Mouse (Mus musculus): Measurements from ENCODE around the gene Sdcbp2.

Sdcbp2 gene

GRCm38 (mm10) chr2:151566856-151567255, 5.6 kb upstream of the Sdcbp2 start:
- no peak for DNase-seq (ENCODE audit: low spot score in 2 of 2)

- no peak for DNase-seq (ENCODE audit: low spot score in 2 of 2)
These were observed 3.0 kb upstream of the Sdcbp2 start for GRCm38 (mm10) chr2:151569452-151569851.

GRCm38 (mm10) chr2:151573667-151574066, 1.2 kb downstream of the Sdcbp2 start:
- peak in 1 of 2 experiments; percentile 65 for DNase-seq (ENCODE audit: low spot score in 2 of 2)

DNA sequence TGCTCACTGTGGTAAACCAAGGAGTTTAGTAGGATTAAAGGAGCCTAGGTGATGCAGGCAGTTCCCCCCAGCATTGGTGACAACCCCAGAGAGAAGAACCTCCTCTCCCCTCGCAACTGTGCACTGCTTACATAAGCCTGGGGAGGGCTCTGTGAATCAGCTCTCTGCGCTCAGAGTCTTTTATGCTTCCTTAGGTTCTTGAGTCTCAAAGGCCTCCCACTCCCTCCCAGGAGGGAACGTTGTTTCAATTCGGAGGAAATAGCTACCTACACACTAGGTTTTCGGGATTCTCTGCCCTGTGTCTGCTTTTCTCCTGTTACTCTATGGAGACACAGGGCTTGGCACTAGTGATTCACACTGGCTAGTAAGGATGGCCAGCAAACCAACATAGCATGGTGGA, 2.2 kb downstream of the Sdcbp2 start:
- DNase-seq (ENCODE audit: low spot score in 2 of 2) = peak; percentile 74 to 80

- peak in 1 of 2 experiments; percentile 65 for DNase-seq (ENCODE audit: low spot score in 2 of 2)
These were observed 2.8 kb downstream of the Sdcbp2 start for GRCm38 (mm10) chr2:151575119-151575698.

DNA sequence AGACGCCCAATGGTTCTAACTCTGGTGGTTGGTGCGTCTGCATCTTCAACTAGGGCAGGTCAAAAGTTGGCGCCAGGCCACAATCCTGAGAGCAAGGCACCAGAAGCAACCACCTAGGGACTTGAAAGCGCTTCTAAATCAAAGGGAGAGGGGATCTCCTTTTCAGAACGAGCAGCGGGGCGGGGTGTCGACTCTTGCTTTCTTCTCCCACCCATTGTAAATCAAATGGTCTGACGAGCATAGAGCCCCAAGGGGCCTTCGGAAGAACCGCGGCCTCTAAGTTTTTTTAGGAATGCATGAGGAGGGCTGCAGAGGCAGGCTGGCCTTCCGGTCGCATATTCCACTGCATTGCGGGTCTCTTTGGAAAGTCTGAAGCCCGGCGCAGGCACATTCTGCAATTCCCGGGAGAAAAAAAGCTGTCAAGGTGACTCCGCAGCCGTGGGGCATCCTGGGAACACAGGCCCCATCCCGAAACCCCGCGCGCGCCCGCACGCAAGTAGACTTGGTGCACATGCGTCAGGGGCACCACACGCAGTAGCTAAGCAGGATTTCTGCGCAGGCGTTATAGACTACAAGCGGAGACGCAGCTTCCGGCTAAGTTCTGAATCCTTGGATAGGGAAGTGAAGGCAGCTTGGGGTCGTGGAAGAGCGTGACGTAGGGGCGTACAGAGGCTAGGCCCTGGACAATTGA, 3.4 kb downstream of the Sdcbp2 start:
- peak; percentile 88 to 93 for DNase-seq (ENCODE audit: low spot score in 2 of 2)

DNA sequence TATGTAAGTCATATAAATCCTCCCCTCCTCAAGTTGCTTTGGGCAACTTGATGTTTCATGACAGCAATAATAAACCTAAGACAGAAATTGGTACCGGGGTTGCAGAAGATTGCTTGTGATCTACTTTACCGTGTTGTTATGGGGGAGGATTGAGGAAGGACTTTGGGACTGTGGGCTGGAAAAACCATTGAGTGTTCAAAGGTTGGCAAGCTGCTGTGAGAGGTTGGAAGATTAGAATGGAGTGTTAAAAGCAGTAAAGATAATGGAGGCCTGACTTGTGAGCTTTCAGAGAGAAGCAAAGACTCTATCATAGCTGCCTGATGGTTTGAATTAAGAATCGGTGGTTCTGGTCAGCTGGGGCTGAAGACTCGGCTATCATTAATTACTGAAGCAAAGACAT, 6.8 kb downstream of the Sdcbp2 start:
- DNase-seq (ENCODE audit: low spot score in 2 of 2) = no peak

DNA sequence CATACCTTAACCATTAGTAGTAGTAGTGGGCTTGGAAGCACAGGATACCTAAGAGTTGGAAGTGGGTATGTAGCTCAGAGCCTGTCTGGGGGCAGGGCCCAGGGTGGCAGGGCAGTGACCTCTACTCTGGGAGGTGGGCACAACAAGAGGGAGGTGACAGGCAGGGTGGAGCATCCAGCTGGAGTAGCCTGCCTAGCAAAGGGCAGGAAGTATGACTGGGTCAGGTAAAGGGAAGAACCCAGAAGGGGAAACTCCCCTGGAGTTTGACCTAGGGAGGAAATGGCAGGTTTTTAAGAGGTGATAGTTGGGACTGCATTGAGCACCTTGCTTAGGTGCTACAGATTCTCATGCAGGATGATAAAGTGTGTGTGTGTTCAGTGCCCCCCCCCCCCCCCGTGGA, 8.5 kb downstream of the Sdcbp2 start:
- DNase-seq (ENCODE audit: low spot score in 2 of 2) = no peak

- no peak for DNase-seq (ENCODE audit: low spot score in 2 of 2)
These were observed 13.5 kb downstream of the Sdcbp2 start for GRCm38 (mm10) chr2:151585934-151586333.

GRCm38 (mm10) chr2:151586807-151587206, 14.4 kb downstream of the Sdcbp2 start:
- no peak for DNase-seq (ENCODE audit: low spot score in 2 of 2)

DNA sequence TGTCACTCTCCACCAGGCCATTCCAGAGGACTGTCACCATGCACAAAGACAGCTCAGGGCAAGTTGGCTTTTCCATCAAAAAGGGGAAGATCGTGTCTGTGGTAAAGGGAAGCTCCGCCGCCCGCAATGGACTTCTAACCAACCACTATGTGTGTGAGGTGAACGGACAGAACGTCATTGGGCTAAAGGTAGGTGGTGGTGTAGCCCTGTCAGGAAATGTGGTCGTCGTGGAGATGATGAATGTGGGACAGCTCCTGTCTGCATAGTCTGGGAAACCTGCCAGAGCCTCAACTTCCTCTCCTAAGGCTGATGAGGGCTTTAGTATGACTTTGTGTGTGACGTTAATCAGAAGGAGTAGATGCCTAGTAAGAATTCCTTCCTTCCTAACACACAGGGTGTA, 14.9 kb downstream of the Sdcbp2 start:
- DNase-seq (ENCODE audit: low spot score in 2 of 2) = no peak

- DNase-seq (ENCODE audit: low spot score in 2 of 2) = peak in 1 of 2 experiments; percentile 80
These were observed 25.6 kb downstream of the Sdcbp2 start for GRCm38 (mm10) chr2:151598068-151598467.

GRCm38 (mm10) chr2:151602106-151602505, 29.7 kb downstream of the Sdcbp2 start:
- DNase-seq (ENCODE audit: low spot score in 2 of 2) = no peak

GRCm38 (mm10) chr2:151603630-151604029, 31.2 kb downstream of the Sdcbp2 start:
- peak in 1 of 2 experiments; percentile 55 for DNase-seq (ENCODE audit: low spot score in 2 of 2)

GRCm38 (mm10) chr2:151605437-151605987, 33.1 kb downstream of the Sdcbp2 start:
- DNase-seq (ENCODE audit: low spot score in 2 of 2) = peak; percentile 67 to 88

DNA sequence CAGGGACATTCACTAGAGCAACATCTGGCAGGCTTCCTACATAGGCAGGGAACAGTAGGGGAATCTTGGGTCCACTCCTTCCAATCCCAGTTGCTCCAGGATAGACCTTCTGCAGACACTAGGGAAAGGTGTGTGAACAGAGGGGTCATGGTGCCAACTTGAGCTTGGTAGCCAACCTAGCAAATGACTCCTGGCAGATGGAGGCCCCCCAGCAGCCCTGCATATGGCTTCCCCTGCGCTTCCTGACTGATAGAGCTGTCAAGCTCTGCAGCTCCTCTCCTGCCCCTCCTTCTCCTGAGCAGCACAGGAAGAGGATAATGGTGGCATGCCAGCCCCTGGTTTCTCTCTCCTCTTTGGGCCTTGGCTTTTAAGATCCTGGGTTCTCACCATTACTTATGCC, 36.0 kb downstream of the Sdcbp2 start:
- no peak for DNase-seq (ENCODE audit: low spot score in 2 of 2)

DNA sequence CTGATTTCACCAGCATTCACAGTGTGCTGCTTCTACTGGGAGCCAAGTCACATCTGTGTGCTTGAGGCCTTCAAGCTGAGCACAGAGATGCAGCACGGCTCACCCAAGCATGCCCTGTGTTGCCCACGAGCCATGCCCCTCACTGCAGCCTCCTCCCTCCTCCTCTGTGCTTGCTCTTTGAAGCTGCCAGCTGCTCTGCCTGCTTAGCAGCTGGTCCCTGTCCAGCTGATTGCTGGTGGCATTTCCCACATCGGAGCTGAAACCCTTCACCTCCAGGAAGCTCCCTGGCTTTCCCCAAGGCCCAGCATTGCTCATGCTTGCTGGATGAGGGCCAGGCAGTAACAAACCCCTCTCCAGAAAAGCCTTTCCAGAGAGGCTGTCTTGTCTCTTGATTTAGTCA, 37.6 kb downstream of the Sdcbp2 start:
- no peak for DNase-seq (ENCODE audit: low spot score in 2 of 2)

DNA sequence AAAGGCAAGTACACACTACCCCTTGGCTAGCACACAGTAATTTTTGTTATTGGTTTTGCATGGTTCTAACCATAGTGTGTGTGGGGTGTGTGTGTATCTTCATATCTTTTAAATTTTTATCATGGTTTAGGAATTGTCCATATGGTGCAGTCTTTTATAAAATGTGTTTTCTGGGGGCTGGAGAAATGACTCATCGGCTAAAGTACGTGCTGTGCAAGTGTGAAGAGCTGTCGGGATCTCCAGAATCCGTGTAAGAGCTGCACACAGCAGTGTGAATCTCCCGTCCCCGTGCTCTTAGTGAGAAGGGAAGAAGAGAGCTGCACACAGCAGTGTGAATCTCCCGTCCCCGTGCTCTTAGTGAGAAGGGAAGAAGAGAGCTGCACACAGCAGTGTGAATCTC, 43.4 kb downstream of the Sdcbp2 start:
- peak; percentile 63 to 76 for DNase-seq (ENCODE audit: low spot score in 2 of 2)

- no peak for DNase-seq (ENCODE audit: low spot score in 2 of 2)
These were observed 44.3 kb downstream of the Sdcbp2 start for GRCm38 (mm10) chr2:151616551-151617329.

DNA sequence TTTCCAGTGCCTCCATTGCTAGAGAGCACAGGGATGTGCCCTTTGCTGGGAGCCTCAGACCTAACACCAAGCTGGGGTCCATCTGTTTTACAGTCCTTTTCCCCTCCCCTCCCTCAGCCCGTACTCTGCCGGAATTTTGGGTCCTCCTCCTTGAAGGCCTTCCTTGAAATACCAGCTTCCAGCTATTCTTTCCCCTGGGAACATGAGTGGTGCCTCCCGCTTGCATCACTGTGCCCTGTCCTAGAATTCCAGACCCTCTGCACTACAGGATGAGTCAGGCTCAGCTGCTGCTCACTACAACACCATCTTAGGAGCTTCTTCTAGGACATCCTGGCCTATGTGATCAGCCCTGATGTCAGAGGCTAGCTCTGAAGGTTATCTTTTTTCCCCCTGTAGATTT, 51.4 kb downstream of the Sdcbp2 start:
- no peak for DNase-seq (ENCODE audit: low spot score in 2 of 2)

- DNase-seq (ENCODE audit: low spot score in 2 of 2) = no peak
These were observed 53.9 kb downstream of the Sdcbp2 start for GRCm38 (mm10) chr2:151626296-151626695.

GRCm38 (mm10) chr2:151628011-151628410, 55.6 kb downstream of the Sdcbp2 start:
- peak in 1 of 2 experiments; percentile 13 for DNase-seq (ENCODE audit: low spot score in 2 of 2)
